Mouse (Mus musculus) left cerebral cortex, adult 2 months (tissue): Measurements from ENCODE around the gene Tbc1d10c. TPM values are rescaled to one million over a fixed set of nuclear protein-coding genes. Genes with fewer than 3 reads are reported as not detected.

Experiments
- DNase-seq, 2 experiments: peaks; one replicate each; pipeline ENCODE4 v3.0.0; 2021 to 2022; ENCODE audit warnings: low spot score in 2 of 2, mixed read lengths in 1 of 2; ENCODE audit errors: extremely low spot score in 1 of 2
- H3K27ac ChIP-seq: fragments of 200-600 bp; 2 replicates; pipeline ENCODE4 v1.8.1; 2022
- H3K4me3 ChIP-seq: fragments of 200-600 bp; 2 replicates; pipeline ENCODE4 v1.8.1; 2022
- CTCF ChIP-seq: fragments of 200-600 bp; IDR thresholded peaks from 2 replicates; pipeline ENCODE4 v1.8.1; 2022; ENCODE audit warnings: antibody characterized with exemption, mild to moderate bottlenecking, moderate library complexity
- intact Hi-C: fragments of 180-260 bp; cut with DNase I; formaldehyde crosslinking; loops from one replicate; pipeline ENCODE4 v1.15.1; 2025
- total RNA-seq, 2 experiments: library from RNA; stranded (reverse); gene quantifications; 2 replicates each; pipeline ENCODE4 v1.2.3; 2021

Tbc1d10c gene
- total RNA-seq, 2 experiments from 2014 or later = 1.4 to 1.5 TPM

DNA sequence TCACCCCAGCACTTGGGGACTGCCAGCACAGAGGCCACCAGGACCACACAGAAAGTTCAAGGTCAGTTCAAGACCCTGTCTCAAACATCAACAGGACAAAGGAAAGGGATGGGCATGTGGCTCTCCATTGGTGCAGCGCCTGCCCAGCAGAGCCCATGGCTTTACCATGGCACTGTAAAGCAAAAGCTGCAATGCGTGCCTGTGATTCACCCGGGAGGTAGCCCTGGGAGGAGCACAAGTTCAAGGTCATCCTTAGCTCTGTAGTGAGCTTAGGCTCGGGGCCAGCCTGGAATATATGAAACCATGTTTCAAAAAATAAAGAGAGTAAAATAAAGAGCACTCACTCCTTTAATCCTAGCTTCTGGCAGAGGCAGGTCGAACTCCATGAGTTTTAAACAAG lies 39.2 kb downstream of the Tbc1d10c start:
- Histone ChIP-seq H3K27ac (no peak overlapping the region), H3K4me3 (no peak overlapping the region)
- intact Hi-C loops = no loop called here
- DNase-seq = no peak
- TF ChIP-seq CTCF = no peak

DNA sequence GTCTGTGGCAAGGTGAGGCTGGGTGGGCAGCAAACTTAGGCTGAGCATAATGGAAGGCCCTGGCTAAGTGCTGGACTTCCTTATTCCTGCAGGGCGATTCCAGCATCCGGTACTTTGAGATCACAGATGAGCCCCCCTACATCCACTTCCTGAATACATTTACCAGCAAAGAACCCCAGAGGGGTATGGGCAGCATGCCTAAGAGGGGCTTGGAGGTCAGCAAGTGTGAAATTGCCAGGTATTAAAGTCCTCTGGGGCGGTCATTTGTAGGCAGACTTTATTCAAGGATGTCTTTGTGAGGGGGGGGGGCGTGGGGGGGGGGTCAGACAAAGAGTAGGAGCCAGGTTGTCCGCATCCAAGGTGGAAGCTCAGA lies 39.6 kb downstream of the Tbc1d10c start:
- DNase-seq = no peak
- Histone ChIP-seq H3K4me3 (no peak overlapping the region), H3K27ac (no peak overlapping the region)
- intact Hi-C loops = no loop called here
- no peak for TF ChIP-seq CTCF

DNA sequence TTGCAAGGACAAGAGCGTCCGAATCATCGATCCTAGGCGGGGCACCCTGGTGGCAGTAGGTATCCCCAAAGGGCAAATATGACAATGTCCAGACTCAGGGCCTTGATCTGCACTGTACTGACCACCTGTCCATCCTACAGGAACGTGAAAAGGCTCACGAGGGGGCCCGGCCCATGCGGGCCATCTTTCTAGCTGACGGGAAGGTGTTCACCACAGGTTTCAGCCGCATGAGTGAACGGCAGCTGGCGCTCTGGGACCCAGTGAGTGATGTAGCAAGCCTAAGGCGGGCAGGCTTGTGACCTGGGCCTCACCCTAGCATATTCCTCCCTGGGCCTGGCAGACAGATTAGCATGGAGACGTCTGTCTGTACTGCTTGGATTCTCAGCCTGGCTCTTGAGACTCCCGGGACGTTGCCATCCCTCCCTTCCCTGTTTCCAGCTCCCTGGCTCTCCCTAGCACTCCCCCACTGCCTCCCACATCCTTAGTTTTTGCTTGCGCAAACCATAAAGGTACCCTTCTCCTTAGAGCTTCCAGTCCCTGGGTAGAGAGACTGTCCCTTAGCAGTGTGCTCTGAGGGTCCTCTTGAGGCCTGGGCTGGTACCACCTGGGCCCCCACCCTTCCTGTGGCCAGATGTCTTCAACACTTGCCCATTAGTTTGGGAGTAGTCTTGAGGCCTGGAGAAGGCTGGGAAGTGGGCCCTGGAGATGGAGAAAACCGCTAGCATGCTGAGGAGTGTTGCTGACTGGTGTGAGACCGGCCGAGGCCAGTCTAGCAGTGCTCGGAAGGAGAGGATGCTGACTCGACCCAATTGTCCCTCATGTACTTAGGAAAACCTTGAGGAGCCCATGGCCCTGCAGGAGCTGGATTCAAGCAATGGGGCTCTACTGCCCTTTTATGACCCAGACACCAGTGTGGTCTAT lies 40.3 kb downstream of the Tbc1d10c start:
- DNase-seq = no peak
- TF ChIP-seq CTCF = no peak
- intact Hi-C loops = no loop called here
- Histone ChIP-seq H3K4me3 (no peak overlapping the region), H3K27ac (no peak overlapping the region)

DNA sequence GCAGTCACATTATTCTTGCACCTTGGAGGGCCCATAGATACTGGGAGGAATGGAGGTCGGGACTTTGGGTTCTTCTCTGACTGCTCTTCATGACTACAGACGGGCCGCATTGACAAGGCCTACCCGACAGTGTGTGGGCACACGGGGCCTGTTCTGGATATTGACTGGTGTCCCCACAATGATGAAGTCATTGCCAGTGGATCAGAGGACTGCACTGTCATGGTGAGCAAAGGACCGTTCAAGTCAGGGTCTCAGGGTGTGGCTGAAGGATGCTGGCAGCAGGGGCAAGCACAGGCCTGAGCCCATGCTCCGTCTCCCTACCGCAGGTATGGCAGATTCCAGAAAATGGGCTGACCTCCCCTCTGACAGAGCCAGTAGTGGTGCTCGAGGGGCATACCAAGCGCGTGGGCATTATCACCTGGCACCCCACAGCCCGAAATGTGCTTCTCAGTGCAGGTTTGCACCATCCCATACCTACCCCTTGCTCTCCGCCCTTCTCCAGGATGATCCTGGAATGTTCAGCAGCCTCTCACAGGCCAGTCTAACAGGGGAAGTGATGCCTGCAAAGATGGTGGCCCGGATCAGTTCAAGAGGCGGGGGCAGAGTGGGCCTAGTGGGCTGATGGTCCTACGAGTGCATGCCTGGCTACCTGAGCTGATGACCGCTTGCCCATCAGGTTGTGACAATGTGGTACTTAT lies 41.2 kb downstream of the Tbc1d10c start:
- no peak for TF ChIP-seq CTCF
- peak overlapping the region; percentile 60; the same call in 1 of the 2 replicates for H3K4me3 ChIP-seq
- intact Hi-C loops = no loop called here
- H3K27ac ChIP-seq = no peak overlapping the region
- DNase-seq = no peak

DNA sequence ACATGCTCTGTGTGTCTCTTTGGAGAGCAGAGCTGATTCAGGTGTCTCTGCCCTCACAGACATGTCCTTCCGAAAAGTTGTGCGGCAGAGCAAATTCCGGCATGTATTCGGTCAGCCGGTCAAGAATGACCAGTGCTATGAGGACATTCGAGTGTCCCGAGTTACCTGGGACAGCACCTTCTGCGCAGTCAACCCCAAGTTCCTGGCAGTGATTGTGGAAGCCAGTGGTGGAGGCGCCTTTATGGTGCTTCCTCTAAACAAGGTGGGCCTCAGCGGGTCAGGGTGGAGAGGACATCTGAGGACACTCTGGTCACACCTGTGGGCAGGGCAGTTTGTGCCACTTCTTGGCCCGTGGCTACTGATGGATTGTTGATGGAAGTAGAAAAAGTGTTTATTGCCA lies 41.8 kb downstream of the Tbc1d10c start:
- intact Hi-C loops = no loop called here
- no peak for DNase-seq
- TF ChIP-seq CTCF = no peak
- peak overlapping the region; percentile 89; the same call in 1 of the 2 replicates for H3K27ac ChIP-seq
- H3K4me3 ChIP-seq = peak overlapping the region; percentile 60

DNA sequence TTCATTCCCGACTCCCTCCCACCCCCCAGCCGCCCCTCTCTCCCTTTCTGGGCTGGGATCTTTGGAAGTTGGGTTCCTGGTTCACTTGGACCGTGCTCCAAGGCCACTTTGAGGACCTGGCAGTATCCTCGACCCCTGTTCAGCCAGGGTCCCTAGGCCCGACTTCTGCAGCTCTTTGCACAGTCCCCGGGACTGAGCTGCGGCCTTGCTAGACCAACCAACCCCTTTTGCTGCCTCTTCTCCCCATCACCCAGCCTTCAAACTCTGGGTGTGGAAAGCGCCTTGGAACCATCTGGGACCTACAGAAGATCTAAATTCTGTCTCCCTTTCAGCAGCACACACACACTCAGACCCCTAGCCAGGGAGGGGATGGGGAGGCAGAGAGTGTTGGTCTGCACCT lies 42.3 kb downstream of the Tbc1d10c start:
- Histone ChIP-seq H3K27ac (peak overlapping the region; percentile 89), H3K4me3 (peak overlapping the region; percentile 60)
- intact Hi-C loops = no loop called here
- no peak for TF ChIP-seq CTCF
- no peak for DNase-seq

DNA sequence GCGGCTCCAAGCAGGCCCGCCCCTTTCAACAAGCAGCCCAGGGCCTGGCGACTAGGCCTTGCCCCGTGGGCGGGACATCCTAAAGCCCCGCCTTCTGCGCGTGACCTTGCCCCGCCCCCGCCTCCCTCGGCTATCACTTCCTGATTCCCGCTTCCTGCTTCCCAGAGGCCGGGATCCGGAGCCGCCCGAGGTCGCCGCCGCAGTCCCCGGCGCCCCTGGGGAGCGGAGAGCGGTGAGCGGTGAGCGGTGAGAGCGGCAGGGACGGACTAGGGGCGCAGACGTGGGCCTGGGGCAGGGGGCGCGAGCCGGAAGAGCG lies 42.6 kb downstream of the Tbc1d10c start, which contains the start of gene Coro1b:
Gene Coro1b (plus strand): TSS at position 129 of the 316 bp plus-strand sequence.
- DNase-seq = peak; percentile 94 to 95
- intact Hi-C loops = no loop called here
- no peak for TF ChIP-seq CTCF
- peak within 1 kb of the TSS; percentile 89 for H3K27ac ChIP-seq
- peak within 1 kb of the TSS; percentile 60 for H3K4me3 ChIP-seq

DNA sequence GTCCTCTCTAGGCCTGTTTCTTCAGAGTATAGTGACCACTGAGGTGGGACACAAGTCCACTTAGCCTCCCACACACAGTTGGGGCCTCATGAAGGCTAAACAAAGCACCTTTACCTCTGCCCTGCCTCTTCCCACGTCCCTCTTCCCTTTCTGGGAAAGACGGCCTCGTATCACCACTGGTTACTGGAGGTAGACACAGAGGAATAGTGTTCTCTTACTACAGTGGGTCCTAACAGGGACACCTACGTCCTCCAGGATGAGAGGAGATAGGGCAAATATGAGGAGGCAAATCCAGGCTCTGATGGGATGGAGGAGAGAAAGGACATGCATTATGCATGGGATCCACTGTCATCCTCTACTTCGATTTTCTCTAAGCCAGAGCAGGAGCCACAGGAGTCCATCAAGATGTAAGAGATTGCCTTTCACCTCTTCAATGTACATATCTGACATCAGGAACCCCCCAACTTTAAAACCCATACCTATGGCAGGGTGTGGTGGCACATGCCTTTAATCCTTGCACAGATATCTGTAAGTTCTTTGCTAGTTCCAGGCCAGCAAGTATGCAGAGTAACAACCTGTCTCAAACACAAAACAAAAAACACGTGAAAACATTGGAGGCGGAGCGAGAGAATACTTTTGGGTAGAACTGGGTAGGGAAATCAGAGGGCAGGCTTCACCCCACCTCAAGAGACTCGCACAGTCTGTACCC lies 43.1 kb downstream of the Tbc1d10c start:
- TF ChIP-seq CTCF = no peak
- Histone ChIP-seq H3K4me3 (peak overlapping the region; percentile 60), H3K27ac (peak overlapping the region; percentile 89)
- no peak for DNase-seq
- intact Hi-C loops = no loop called here

DNA sequence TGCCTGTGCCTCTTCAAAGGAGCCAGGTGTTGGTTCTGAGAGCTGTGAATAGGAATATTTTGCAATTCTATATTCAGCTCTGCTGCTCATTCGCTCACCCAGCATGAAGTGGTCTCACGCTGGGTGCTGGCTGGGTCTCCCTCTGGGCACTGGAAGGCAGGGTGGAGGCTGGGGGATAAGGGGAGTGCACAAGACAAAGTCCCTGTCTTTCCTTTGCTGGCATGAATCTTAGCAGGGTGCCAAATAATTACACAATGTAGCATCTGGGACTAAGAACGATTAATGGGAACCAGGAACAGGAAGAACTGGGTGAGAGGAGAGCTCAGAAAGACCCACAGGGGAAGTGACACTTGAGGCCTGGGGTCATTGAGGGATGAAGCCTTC lies 44.1 kb downstream of the Tbc1d10c start:
- H3K27ac ChIP-seq = no peak overlapping the region
- TF ChIP-seq CTCF = no peak
- no peak for DNase-seq
- intact Hi-C loops = no loop called here
- no peak overlapping the region for H3K4me3 ChIP-seq

DNA sequence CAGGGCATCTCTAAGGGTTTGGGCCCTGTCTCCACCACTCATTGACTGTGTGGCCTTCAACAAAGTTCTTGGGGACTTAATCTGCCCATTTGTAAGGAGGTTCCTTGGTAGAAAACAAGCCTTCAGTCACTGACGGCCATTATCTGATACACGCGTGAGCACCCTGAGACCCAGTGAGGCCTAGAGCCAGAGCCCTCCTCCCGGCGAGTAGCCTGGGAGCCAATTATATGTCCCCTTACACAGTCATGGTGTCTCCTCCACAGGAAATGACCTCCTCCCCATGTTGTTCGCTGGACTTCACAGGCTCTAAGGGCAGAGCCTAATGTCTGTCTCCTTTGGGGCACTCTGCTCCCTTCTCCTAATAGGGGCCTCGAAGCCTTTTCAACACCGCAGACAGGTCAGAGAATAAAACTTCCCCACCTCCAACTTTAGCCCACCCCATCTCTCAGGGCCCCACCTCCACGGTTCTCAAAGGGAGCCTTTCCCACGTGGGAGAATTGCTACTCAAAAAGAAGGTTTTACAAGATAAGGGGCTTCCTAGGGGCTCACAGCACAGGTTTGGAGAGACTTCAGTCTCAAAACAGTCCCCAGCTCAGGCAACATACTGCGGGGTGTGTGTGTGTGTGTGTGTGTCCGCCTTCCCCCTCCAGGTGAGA lies 44.6 kb downstream of the Tbc1d10c start:
- intact Hi-C loops = no loop called here
- Histone ChIP-seq H3K27ac (no peak overlapping the region), H3K4me3 (no peak overlapping the region)
- TF ChIP-seq CTCF = no peak
- DNase-seq = no peak

DNA sequence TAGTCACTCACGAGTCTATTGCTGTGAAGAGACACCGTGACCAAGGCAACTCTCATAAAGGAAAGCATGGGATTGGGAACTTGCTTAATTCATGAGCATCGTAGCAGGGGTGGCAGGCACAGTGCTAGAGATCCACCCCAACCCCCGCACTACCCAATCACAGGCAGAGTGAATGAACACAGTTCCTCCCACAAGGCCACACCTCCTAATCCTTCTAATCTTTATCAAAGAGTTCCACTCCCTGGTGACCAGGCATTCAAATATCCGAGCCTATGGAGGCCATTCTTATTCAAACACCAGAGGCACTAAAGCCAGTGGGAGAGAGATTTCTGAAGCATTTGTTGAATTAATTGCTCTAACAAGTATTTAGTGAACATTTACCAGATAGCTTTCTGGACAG lies 45.1 kb downstream of the Tbc1d10c start:
- TF ChIP-seq CTCF = no peak
- intact Hi-C loops = no loop called here
- no peak overlapping the region for H3K4me3 ChIP-seq
- no peak overlapping the region for H3K27ac ChIP-seq
- DNase-seq = no peak
